Mouse (Mus musculus) lung, adult 2 months (tissue): ENCODE results near the gene Olfr1023.

Experiments
- CTCF ChIP-seq: fragments of 200-500 bp; IDR thresholded peaks from 2 replicates; pipeline ENCODE4 v1.5.1; 2011; ENCODE audit warnings: mild to moderate bottlenecking, low read length, control low read depth; ENCODE audit not compliant: insufficient read depth
- POLR2A ChIP-seq: fragments of 200-500 bp; IDR thresholded peaks from 2 replicates; pipeline ENCODE4 v1.6.1; 2011; ENCODE audit warnings: low read depth, mild to moderate bottlenecking, control low read depth, low read length, borderline replicate concordance; ENCODE audit errors: extremely low read depth

GRCm38 (mm10) chr2:85913197-85913596 lies 27.8 kb downstream of the Olfr1023 start:
- TF ChIP-seq POLR2A, result no peak
- no peak for TF ChIP-seq CTCF
